Mouse (Mus musculus): Measurements from ENCODE around the gene Exoc5.
"Not testable (repeated sequence)": the region's sequence is repeated elsewhere in the genome, so short reads cannot be mapped to it uniquely, and the experiment has no call there.

Exoc5 gene

DNA sequence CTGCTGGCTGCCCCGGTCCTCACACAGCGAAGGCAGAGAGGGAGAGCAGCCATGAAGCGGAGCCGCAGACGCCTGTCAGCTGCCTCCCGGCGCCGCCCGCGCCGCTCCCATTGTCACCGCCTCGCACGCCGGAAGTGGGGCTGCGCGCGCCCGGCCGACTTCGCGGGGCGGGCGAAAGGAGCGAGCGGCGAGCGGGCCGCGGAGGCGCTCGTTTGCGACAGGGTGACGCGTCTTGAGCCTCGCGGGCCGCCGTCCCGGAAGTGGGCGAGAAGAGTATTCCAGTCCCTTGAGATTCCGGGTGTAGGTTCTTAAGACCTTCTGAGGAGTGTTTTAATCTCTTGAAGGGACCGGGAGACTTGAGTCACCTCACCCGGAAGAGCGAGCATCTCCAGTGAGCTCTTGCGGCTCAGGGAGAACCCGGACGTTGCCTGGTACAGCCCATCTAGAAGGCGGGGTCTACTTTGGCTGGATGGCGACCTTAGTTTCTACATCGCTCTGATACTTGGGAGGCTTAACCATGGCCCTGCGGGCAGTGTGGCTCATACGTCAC, at the start of gene Exoc5:
Gene Exoc5 (minus strand): TSS at position 380 of the 550 bp plus-strand sequence.
- peak; percentile 95 to 96 for DNase-seq

DNA sequence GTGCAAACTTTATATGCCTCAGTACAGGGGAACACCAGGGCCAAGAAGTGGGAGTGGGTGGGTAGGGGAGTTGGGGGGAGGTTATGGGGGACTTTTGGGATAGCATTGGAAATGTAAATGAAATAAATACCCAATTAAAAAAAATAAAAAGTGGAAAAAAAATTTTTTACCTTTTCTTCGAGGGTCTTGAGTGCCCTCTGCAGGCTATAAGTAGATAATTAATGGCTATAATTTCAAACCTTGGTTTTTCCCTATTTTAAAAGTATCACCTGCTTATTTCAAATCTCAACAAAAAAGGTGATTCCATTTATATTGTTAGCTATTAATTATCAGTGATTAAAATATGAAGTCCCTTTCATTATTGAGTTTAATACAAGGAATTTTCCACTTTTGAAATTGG, 25.3 kb upstream of the Exoc5 start:
- DNase-seq: not testable (repeated sequence)

DNA sequence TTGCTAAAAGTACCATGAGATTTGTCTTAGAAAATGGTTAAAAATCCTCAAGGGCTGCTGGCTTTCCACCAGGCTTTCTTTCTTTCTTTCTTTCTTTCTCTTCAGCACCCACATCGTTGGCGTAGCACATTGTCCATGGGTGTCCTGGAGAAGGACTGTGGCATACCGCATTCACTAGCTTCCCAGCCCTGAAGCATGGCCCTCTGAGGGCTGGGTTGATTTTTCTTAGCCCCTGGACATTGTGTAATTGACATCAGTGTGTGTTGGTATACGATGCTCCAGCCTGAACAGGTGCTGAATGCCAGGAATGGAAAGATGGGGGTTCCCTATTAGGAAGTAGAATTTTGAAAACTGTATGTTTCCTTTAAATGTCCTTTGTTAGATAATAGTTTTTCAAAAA, 24.8 kb upstream of the Exoc5 start:
- DNase-seq: no peak

DNA sequence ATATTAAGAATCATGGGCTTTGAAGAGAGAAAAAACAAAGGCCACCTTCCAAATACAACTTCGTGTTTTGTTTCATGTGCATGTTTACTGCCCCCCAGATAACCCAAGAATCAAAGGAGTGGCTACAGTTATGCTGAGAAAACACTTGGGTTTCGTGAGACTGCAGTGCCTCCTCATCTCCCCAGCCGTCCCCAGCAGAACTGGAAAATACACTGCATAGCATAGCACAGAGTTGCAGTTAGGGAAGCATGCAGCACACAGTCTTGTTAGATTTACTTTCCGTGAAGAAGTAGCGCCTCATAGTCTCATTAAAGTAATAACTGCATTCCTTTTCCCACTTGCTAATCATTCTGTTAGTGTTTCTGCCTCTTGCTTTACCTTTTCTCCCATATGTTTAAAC, 23.6 kb upstream of the Exoc5 start:
- DNase-seq: no peak

DNA sequence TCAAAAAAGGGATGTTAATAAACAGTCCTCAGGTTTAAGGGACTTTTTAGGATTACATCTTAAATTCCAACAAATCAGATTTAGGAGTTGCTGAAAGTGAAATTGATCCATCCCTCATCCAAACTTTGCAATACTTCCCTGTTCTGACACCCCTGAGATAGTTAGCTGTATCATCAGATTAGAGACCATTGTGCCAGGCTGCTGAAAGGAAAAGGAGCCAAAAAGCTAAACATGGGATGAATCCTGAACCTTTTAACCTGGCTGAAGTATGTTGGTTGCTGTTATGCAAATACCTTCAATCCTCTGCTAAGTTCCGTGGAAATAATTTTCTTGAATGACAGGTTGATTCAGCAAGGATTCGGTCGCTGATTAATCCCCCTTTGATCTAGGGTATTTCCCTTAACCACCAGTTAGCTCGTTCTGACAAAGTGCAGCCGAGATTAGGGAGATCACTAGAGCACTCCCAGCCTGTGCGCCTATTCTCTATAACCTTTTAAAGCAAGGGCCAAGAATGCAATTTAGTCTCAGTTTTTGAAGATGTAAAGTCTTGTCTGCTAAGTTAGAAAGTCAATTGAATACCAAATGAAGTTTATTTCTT, 23.1 kb upstream of the Exoc5 start:
- DNase-seq: no peak

DNA sequence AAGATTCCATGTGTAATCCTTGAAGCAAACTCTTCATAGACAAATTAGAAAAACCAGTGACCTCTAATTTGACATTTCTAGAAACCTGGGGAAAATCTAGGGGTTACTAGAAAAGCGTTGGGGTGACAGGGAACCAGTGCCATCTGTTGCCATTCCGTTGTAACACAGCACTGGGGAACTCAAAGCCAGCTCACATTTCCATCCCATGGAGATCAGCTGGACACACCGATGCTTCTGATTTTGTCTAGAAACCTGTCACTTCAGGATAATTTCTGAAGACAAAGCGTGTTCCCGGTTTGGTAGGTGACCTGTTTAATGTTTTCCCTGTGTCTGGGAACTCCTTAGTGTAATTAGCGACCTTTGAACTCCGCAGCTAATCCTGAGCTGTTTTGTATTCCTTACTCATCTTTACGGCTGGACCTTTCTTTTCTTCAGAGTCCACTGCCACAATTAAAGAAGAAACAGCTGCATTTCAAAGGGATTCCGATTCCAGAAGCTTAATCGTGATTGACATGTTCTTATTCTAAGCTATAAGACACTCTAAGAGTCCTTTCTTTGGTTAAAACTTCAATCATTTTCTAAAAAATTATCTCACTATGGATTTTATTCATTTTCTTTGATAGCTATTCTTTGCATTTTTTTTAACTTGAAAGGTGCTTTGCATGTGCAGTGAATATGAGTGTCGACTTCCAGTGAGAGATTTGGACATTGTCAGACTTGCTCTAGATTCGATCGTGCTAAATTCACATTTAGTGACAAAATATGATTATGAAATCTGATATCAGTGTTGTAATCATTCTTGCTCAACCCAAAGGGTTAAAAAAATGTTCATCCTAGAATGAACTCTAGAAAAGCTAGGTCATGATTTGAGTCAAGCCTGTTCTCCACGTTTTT, 21.9 kb upstream of the Exoc5 start:
- DNase-seq: no peak

DNA sequence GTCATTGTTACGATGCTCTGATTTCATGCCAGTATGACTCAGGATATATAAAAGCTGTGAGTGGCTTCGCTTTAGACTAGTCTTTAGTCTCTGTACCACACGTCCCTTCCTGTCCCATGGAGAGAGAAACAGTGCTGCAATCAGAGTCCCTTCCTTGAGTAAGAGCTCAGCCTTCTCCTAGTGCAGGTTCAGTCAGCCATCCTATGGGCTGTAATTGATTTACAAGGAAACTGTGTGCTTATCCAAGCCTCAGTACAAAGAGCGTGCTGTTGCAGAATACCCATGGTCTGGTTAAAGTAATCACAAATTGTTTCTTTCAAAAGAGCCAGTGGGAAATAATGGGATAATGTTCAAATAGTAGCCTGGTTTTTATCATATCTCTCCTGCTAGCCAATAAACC, 20.1 kb upstream of the Exoc5 start:
- DNase-seq: no peak

DNA sequence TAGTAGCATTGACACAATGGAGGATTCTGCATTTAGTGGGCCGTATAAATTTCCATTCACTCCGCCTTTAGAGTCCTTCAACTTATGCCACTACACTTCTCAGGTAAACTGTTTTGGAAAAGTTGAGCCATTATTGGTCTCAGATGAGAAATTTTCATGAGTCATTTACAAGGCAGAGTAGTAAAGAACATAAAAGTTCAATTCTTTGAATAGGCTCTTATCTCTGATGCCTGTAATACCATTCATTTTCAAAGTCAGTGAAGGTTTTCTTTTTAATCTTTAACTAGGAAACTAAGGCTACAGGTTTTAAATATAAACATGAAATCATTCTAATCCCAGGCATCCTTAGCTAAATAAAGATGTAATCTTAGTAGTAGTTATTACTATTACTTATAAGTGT, 12.4 kb upstream of the Exoc5 start:
- DNase-seq: no peak

DNA sequence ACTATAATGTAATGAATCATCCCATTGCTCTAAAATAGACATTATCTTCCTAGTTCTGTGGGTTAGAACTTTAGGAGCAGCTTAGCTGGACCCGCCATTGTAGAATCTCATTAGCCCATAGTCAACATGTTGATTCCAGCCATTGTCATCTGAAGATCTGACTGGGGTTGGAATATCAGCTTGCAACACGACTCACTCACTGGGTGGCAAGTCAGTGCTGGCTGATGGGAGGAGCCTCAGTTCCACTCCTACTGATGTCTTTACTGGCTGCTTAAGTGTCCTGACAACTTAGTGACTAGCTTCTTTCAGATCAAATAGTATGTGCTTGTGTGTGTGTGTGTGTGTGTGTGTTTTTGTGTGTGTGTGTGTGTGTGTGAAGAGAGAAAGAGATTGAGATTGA, 7.9 kb upstream of the Exoc5 start:
- no peak for DNase-seq

DNA sequence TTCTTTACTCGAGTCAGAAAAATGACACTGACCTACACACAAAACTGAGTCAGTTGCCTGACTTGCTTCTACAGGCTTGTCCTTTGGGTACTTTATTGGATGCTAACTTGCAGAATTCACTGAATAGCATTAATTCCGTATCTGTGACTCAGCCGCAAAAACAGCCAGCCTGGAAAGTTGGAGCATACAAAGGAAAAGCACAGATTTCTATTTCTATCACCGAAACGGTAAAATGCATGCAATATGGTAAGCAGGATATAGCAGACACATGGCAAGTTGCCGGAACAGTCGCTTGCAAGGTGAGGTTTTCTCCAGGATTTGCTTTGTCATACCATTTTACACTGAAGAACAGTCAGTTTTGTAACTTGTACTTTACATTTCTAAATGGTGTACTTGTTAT, 7.4 kb upstream of the Exoc5 start:
- DNase-seq: no peak

DNA sequence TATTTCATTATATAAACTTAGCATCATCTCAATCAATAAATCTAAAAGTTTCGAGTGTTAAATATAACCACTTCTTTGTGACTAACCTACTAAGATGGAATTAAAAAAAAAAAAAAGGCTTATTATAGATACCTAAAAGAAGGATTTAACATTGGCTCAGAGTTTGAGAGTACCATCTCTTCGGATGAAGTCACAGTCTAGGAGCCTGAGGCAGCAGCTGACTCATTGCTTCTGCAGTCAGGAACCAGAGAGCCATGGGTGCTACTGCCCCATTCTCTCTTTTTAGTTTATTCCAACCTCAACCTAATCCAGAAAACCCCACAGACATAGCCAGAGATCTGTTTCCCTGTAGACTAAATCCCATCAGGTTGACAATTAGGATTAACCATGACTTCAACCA, 6.4 kb upstream of the Exoc5 start:
- DNase-seq: no peak

DNA sequence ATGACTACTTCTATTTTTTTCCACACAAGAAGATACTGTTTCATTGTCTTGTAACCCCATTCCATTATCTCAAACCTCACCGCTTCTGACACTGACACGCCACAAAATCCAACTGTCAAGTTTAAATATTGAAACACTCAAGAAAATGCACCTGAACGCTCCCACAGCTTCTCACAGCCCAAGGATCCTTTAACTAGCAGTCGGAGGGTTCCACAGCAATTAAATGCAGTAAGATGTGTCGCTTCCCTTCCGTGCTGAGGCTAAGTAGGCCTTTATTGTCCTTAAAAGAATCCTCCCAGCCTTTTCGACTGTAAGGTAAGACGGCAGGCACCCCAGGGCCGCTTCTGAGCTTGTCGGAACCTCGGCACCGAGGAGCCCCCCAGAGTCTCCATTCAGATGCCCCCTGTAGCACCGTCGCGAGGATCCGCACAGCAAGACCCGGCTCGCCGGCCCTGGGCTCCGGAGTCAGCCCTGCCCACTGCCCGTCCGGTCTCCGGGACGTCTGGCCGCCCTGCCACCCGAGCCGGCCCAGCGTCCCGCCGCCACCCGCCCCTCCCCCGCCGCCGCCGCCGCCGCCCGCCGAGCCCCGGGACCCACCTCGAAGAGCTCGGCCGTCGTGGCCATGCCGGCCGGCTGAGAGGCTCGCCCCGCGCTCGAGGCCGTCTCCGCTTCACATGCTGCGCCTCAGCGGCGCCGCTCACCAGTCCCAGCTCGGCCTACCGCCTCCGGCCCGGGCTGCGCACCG, 752 bp downstream of the Exoc5 start, which contains the start of gene Ap5m1:
Gene Ap5m1 (plus strand): TSS at position 569 of the 745 bp plus-strand sequence.
- DNase-seq: no peak

DNA sequence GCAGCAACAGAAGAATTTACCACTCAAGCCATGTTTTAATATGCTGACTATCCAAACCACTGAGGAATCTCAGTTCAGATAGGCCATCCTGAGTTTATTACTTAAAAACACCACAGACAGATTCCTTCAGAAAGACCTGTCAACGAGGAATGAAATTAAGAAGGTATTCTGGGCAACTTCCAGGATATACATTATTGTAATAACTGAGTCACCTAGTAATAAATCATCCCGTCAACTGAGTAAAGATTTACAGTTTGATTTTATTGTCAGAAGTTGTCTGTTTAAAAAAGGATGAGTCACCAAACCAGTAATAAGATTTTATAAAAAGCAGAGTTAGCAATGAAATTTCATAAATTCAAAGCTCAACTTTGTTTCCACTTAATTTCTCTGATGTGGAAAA, 2.6 kb downstream of the Exoc5 start:
- no peak for DNase-seq

DNA sequence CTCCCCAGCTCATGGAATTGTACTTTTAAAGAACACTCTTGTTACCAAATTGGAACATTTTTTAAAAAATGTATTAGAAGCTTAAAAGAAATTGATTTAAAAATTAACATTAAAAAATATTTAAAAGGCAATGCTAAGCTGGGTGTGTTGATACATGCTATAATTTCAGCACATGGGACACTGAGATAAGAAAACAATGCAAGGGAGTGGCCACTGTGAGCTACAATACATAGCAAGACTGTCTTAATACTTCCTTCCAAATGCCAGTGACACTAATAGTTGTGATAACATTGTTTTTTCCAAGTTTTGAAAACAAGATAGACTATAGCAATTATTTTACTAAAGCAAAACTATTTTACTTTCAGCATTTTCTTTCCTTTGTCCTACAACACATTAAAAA, 17.0 kb downstream of the Exoc5 start:
- no peak for DNase-seq

DNA sequence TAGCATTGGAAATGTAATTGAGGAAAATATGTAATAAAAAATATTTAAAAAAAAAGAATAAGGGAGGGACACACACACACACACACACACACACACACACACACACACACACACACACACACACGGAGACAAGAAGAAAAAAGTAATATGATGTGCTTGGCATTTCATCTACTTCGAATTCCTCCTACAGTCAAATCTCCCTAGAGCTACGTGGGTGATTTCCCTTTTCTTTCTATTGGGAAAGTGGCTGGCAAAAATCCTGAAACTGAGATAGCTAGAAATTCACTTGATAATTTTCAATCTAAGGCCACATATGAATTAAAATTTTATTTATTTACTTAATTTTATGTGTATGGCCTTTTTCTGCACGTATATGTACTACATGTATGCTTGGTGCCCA, 20.8 kb downstream of the Exoc5 start:
- no peak for DNase-seq

DNA sequence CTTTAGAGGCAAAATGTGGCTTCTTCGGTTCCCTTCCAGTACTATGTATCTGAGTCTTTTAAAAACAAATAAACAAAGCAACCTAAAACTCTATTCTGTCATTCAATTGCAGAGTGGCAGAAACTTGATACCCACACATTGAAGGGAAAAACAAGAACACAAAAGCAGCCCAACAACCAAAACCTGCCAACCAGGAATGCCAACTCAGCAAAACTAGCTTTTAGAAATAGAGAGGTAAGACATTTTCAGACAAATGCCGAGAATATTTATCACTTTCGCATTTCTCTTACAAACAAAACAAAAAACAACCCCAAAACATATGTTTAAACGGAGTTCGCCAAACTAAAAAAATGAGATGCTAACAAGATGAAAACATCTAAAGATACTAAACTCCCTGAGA, 37.5 kb downstream of the Exoc5 start:
- no peak for DNase-seq

DNA sequence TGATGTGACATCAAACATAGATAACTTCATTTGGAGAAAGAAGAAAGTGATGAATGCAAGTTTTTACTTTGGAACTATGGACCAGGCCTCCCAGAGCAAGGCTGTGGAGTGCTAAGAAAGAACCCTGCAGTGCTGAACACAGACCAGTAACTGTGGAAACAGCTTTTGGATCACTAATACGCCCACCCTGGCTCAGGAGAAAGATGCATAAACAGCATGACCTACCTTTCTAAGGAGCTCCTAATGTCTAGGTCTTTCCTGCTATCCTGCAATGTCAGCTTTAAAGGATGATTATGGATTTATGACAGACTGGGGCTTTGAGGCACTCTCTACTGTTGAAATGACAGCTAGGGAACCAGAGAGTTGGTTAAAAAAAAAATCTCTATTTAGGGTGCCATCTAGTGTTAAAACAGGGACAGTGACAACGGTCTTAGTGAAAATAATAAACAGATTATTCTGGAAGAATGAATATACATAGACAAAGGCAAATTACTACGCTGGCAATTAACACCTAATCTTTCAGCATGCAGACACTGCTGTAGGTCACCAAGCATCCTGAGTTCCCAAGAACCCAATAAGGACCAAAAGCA, 38.6 kb downstream of the Exoc5 start:
- no peak for DNase-seq

DNA sequence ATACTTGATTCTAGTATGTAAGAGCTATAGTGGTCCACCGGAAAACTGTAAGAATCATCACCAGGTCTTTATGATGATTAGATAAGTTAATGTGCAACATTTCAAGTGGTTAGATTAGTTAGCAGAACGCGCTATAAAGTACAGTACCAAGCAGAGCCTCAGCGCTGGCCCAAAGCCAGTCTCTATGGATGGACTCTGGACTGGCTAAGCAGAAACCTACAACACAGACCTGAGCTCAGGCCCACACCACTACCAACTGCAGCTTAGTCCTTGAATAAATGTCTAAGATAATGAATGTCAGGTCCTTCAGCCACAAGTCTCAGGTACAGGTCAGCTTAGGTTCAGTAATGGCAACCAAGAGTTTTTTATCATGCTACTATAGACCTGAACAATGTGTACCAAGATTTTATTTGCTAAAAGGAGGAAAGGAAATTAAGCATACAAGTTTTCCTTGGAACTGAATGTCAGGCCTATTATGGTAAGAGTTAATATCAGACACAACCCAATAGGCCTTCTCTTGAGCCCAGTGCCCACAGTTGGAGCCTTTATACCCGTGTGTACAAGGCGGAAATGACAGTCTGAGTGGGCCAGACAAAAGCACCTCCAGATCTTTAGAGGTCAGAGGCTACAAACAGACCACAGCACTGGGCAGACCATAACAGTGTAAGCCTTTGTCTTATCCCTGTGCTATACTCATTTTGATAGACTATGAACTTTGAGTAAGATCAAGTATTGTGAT, 39.2 kb downstream of the Exoc5 start:
- no peak for DNase-seq

DNA sequence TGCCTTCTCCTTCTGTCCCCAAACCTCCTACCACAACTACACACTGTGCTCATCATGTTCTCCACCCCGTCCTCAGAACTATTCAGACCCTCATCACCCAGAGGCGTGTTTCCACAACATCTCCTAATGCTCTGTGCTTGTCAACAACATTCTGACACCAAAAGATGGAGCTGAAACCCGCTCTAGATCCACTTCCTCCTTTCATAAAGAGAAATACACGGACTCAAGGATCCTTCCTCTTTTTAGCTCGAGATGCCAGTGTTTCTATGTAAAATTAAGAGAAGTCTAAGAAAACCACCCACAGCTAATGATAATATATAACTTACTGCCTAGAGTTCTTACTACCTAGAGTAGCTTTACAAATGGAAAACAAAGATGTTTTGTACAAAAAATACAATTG, 46.7 kb downstream of the Exoc5 start:
- DNase-seq: no peak

DNA sequence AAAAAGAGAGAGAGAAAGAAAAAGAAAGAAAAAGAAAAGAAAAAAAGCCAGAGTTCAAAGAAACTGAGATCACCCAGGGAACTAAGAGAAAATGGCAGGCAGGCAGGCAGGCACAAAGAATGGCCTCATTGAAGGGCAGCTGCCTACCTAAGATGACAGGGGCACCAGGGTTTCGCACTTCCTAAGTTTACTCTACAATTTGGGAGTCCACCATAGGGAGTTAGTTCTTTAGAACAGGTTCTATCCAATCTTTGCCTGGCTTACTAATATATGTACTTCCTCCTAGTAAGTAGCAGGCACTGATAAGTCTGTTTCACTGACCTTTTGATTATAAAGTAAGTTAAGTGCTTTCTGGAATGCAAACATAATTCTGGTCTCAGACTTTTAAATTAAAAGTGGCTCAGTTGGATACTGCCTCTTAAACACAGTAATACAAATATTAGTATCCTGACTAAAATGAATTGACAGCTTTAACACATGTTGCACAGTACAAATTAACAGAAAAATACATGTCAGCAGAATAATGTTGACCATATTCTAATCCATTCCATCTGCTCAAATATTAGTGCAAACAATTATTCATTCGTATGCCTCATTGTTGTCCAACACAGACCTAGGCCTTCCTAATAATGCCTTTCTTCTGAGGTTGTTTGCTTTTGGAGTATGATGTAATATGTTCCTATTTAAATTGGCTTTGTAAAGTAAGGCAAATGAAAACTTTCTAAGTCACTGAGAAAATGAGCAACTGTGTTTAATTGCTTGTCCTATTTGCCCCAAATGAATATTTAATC, 57.9 kb downstream of the Exoc5 start:
- DNase-seq: no peak

DNA sequence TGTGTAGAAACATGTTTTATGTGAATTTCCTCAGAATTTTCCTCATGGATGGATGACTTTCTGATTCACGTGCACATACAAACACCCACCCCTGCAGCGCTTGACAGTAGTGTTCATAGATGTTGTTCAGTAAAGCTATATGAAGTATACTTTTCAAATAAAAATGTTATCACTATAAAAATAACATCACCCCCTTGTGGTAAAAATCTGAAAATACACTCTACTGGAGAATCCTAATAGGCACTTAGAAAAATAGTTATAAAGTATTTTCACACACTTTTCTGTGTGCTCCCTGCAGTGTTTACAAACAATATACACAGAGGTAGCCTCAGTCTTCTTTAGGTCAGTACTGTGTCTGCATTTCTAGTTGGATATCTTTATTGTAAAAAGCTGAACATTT, 58.5 kb downstream of the Exoc5 start:
- DNase-seq: no peak
